Mouse (Mus musculus) embryonic facial prominence, embryonic 11.5 days (tissue): ENCODE data around the gene Olfr1320. TPM values are rescaled to one million over a fixed set of nuclear protein-coding genes. Genes with fewer than 3 reads are reported as not detected.
"Not testable (repeated sequence)": the region's sequence is repeated elsewhere in the genome, so short reads cannot be mapped to it uniquely, and the experiment has no call there.

ENCODE experiments used
- ATAC-seq: fragments of 200-750 bp; cut with Nextera tagmentation; replicated peaks from 2 replicates; pipeline ENCODE4 v1.8.0; 2017; ENCODE audit warnings: low read depth; ENCODE audit not compliant: insufficient number of reproducible peaks, low FRiP score, low TSS enrichment
- DNase-seq: peaks from one replicate; pipeline ENCODE4 v3.0.0-alpha.2; 2015; ENCODE audit warnings: low spot score
- H3K27ac ChIP-seq: fragments of 300-500 bp; sonication (generic); replicated peaks from 2 replicates; pipeline ENCODE4 v1.5.1; 2014; ENCODE audit warnings: mild to moderate bottlenecking, low read depth, low read length, control low read depth
- H3K27me3 ChIP-seq: fragments of 300-500 bp; sonication (generic); 2 replicates; pipeline ENCODE4 v1.6.1; 2014; ENCODE audit warnings: mild to moderate bottlenecking, low read length, moderate library complexity, mixed read lengths; ENCODE audit not compliant: control insufficient read depth, insufficient read depth
- H3K36me3 ChIP-seq: fragments of 300-500 bp; sonication (generic); replicated peaks from 2 replicates; pipeline ENCODE4 v1.6.1; 2014; ENCODE audit warnings: low read depth, mild to moderate bottlenecking, low read length, moderate library complexity, mixed read lengths; ENCODE audit not compliant: control insufficient read depth, insufficient read depth
- H3K4me1 ChIP-seq: fragments of 300-500 bp; sonication (generic); 2 replicates; pipeline ENCODE4 v1.6.1; 2014; ENCODE audit warnings: low read length, mixed read lengths; ENCODE audit not compliant: control insufficient read depth, insufficient read depth
- H3K4me2 ChIP-seq: fragments of 300-500 bp; sonication (generic); 2 replicates; pipeline ENCODE4 v1.6.1; 2014; ENCODE audit warnings: low read depth, mild to moderate bottlenecking, control low read depth, low read length, moderate library complexity
- H3K4me3 ChIP-seq: fragments of 300-500 bp; sonication (generic); 2 replicates; pipeline ENCODE4 v1.5.1; 2014; ENCODE audit warnings: low read depth, low read length, control low read depth
- H3K9ac ChIP-seq: fragments of 300-500 bp; sonication (generic); replicated peaks from 2 replicates; pipeline ENCODE4 v1.6.1; 2014; ENCODE audit warnings: mild to moderate bottlenecking, control low read depth, low read length
- H3K9me3 ChIP-seq: fragments of 300-500 bp; sonication (generic); replicated peaks from 2 replicates; pipeline ENCODE4 v1.6.1; 2016; ENCODE audit warnings: mild to moderate bottlenecking, low read length, inconsistent platforms, mixed read lengths; ENCODE audit not compliant: control insufficient read depth
- WGBS: fragments of 180-500 bp; shearing (Covaris S2); extraction: QIAGEN DNeasy Blood & Tissue Kit; methylation state at CpG from one replicate; pipeline ENCODE4 v1.1.7; 2014; 5-methylcytosine and 5-hydroxymethylcytosine counted together
- polyA plus RNA-seq: library from polyadenylated mRNA; unstranded; fragments of >200 nt; fragmentation: Nextera tagmentation; extraction: Ambion mirVana; gene quantifications from 2 replicates; pipeline ENCODE4 v1.2.1, GENCODE M21; 2014

Olfr1320 gene
- polyA plus RNA-seq = not detected in 2 replicates

- H3K4me1 ChIP-seq = no peaks in the 10 kb centered on the region
Measured at GRCm38 (mm10) chrX:49672033-49672432, at the start of gene Olfr1320. TSS of gene Olfr1320 (plus strand) at chrX:49672333.

GRCm38 (mm10) chrX:49627566-49627965 lies 44.6 kb upstream of the Olfr1320 start:
- no peak overlapping the region for H3K4me2 ChIP-seq
- no peaks in the 10 kb centered on the region for H3K27me3 ChIP-seq
- DNase-seq (no peak), ATAC-seq (no peak)
- H3K9ac ChIP-seq = no peak overlapping the region
- H3K4me3 ChIP-seq = no peak overlapping the region
- no peaks in the 10 kb centered on the region for H3K36me3 ChIP-seq
- H3K4me1 ChIP-seq = no peaks in the 10 kb centered on the region
- H3K27ac ChIP-seq = no peak overlapping the region
- H3K9me3 ChIP-seq = no peaks in the 10 kb centered on the region

More at GRCm38 (mm10) chrX:49672033-49672432, at the start of gene Olfr1320:
- WGBS = 96% methylated on average over 1 of the region's 1 CpGs
- ATAC-seq = no peak
- Histone ChIP-seq H3K27me3 (no peaks in the 10 kb centered on the region), H3K4me2 (no peak within 1 kb of the TSS), H3K27ac (no peak within 1 kb of the TSS), H3K36me3 (no peaks in the 10 kb centered on the region), H3K4me3 (no peak within 1 kb of the TSS), H3K9me3 (no peaks in the 10 kb centered on the region), H3K9ac (no peak within 1 kb of the TSS)
- DNase-seq = no peak

- DNase-seq (no peak), ATAC-seq (no peak)
- 80% methylated on average over 2 of the region's 2 CpGs for WGBS
- Histone ChIP-seq H3K36me3 (no peaks in the 10 kb centered on the region), H3K4me1 (no peaks in the 10 kb centered on the region), H3K9me3 (no peaks in the 10 kb centered on the region), H3K27ac (no peak overlapping the region), H3K4me3 (no peak overlapping the region), H3K4me2 (no peak overlapping the region), H3K27me3 (no peaks in the 10 kb centered on the region), H3K9ac (no peak overlapping the region)
Measured at GRCm38 (mm10) chrX:49631195-49631594, 40.9 kb upstream of the Olfr1320 start.

- H3K27ac ChIP-seq, H3K36me3 ChIP-seq, H3K9me3 ChIP-seq, H3K4me2 ChIP-seq, ATAC-seq, H3K9ac ChIP-seq, H3K4me3 ChIP-seq, DNase-seq, H3K4me1 ChIP-seq, H3K27me3 ChIP-seq: not testable (repeated sequence)
- WGBS = 89% methylated on average over 29 of the region's 29 CpGs
Measured at GRCm38 (mm10) chrX:49660781-49661180, 11.4 kb upstream of the Olfr1320 start.

Other genes with a start within 250 kb of the Olfr1320 start
- 2.2 and 3.0 TPM in 2 replicates for gene Arhgap36, start 208.4 kb upstream of the Olfr1320 start, polyA plus RNA-seq
- not detected in 2 replicates for gene Olfr1321, start 62.7 kb downstream of the Olfr1320 start, polyA plus RNA-seq
- 3.7 and 5.4 TPM in 2 replicates for gene Igsf1, start 125.4 kb downstream of the Olfr1320 start, polyA plus RNA-seq
- gene Olfr1322, start 219.2 kb downstream of the Olfr1320 start, polyA plus RNA-seq = not detected in 2 replicates